Mouse (Mus musculus) spleen, postnatal 10 days (tissue): ENCODE results near the gene Entpd2.

ENCODE experiments used
- DNase-seq, 2 experiments: peaks; one replicate each; pipeline ENCODE4 v3.0.0; 2021 to 2022; ENCODE audit warnings: low spot score in 2 of 2

Entpd2 gene

DNA sequence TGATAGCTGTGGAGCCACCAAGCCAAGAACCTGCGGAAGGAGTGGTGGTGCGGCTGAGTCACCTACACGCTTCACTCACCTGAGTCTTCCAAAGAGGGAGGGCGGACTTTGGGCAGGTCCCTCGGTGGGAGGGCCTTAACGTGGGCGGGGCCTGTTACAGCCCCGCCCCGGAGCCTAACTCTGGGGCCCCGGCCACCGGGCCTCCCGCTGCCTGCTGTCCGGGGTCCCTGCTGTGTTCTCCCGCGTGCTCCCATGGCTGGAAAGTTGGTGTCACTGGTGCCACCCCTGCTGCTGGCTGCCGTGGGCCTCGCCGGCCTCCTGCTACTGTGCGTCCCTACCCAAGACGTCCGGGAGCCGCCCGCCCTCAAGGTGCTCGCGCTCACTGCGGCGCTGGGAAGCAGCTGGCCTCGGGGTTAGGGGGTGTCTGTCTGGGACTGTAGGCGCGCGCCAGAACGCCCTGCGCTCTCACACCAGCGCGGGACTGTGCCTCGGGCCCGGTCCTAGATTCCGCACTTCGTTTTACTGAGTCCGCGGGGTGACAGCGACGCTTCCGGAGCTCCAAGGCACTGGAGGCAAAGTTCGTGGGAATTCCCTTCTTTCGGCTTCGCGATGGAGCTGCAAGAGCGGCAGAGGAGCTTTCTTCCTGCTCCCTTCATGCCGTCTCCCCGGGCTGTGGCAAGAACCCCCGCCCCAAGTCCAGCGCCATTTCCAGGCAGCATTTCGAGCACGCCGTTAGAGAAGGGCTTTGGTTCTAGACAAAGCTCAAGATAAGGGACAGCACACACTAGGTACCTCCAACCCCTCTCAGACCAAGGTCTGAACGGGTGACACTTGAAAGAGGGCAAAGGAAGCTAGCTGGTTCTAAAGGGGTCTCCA is at the start of gene Entpd2:
Entpd2 (plus strand) TSS at position 154 of the 876 bp plus-strand sequence.
- DNase-seq = peak in 1 of 2 experiments; percentile 27

DNA sequence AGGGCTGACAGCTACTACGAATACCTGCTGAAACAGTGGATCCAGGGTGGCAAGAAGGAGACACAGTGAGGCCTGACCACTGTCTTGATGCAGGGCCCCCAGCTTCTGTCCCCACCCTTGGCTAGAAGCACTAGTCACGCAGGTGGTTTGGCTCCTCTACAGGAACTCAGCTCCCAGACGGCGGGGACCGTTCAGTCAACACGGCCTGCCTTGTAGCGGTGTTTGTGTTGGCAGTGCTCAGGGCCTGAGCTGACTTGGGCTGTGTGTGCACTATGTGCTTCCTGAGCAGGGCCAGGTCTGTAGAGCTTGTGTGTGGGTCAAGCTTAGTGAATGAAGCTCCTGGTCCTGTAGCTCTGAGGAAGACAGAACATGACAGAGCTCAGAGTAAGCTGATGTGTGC is 47.5 kb upstream of the Entpd2 start:
- DNase-seq = no peak

DNA sequence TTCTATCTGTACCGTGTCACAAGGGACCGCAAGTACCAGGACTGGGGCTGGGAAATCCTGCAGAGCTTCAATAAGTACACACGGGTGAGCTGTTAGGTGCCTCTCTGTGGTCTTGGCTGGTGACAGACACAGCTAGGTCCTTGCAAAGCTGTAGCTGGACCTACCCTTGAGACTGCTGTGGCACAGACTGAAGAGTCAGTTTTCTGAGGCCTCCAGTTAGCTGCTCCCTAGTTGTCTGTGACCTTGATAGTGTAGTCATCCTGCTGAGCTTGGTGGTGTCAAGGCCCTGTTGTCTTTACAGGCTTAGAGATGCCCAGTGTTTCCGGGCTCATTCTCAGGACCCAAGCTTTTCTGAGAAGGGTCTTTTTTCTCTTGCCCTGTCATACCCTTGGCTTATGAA is 46.2 kb upstream of the Entpd2 start:
- no peak for DNase-seq

DNA sequence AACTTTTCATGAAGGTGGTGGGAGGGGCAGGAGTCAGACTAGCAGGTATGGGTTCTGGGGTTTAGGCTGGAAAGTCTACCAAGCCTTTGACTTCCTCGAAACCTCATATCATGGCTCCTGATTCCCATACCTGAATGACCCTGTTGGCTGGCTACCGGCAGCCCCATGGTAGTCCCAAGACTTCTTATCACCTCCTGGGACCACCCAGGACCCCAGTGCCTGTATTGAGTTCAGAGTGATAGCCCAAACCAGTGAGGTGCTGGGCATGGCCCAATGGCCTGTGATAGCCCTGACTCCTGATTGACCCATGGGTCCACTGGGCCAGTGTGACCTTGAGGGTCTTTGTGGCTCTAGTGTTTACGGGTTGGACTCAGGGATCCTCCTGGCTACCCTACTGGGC is 45.0 kb upstream of the Entpd2 start:
- no peak for DNase-seq

DNA sequence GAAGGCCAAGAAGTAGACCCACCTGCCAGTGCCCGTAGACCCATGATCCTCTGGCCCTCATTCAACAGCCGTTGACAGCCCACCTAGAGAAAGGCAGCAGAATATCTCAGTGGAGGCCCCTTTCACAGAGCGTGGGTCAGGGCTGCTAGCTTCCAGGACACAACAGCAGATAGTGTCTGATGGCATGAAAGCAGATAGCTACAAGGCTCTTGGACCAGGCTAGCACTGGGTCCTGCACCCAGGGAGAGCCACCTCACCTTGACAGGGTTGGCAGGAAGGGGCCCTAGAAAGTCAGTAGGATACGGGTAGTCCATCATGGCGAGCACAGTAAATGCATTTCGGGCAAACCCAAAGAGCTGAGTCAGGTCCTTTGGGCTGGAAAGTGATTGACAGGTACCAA is 41.5 kb upstream of the Entpd2 start:
- no peak for DNase-seq

DNA sequence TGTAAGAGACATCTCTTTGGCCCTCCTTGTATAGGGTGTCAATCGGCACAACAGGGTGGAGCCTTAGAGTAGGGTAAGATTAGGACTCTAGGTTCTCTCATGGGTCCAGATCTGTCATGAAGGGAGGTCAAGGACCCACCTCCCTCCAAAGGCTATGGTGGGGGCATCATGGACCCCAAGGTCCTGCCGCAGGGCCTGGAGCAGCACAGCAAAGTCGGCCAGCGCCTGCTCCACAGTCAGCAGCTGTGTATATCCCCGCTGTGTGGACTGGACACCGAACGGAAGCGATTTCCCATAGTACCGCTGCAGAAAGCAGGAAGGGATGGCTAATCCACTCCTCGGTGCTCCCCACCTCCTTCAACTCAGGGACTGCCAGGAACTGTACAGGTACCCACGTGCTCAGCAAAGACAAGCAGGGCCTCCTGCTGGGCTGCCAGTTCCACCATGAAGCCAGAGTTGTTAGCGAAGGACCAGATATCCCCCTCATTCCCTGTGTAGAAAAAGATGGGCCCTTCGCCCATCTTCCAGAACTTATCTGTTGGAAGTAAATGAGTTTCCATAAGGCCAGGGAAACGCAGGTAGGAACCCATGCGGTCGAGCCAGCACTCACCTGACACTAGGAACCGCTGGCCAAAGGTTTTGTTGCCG is 40.1 kb upstream of the Entpd2 start:
- no peak for DNase-seq

DNA sequence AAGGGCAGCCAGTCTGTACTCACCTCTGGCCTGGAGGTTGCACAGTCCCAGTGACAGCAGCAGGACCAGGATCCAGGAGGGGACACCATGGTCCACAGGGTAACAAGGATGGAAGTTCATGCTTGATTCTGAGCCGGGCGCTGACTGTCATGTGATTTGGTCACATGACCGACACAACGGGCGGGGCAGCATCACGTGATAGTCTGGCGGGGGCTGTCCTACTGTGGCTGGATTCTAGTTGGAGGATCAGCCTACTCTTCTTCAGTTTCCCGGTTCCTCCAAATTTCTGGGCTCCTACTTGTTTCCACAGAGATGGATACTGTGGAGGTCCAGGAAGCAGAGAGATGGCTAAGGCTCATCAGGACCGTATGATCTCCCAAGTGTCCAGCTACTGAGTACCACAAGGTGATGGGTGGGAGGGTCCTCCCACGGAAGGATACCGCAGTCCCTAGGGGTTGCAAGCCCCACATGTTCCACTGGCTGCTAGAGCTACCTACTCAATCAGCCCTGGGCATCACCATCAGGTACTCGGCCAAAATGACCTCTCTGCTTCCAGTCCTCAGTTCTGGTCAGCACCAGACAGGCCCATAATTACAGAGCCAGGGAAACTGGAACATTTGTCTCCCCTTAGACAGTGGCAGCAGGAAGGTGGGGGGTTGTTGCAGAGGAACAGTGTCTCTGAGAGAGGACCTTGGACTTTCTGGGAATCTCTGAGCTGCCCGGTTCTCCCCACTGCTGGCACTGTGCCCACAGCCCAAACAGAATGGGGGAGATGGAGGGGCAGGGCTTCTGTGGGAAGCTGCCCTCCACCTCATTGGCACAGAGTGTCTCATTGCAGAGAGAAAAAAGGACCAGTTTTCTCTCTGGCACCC is 39.2 kb upstream of the Entpd2 start, which contains the start of gene Dpp7:
Dpp7 (minus strand) TSS at position 152 of the 872 bp plus-strand sequence.
- DNase-seq = peak; percentile 64 to 89

DNA sequence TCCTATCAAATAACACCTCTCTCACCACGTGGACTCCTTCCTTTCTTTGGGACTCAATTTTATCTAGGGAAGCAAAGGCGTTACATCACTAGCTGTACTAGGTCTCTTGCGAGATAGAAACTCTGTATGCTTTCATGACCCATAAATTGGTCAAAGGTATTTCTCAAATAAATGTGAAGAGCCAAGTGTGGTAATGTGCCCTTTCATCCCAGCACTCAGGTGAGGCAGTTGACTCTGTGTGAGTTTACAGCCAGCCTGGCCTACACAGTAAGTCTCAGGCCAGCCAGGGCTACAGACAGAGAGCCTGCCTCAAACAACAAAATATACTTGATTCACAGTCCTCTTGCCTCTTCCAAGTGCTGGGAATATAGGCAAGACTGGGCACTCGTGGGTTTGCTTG is 35.8 kb upstream of the Entpd2 start:
- DNase-seq = no peak

DNA sequence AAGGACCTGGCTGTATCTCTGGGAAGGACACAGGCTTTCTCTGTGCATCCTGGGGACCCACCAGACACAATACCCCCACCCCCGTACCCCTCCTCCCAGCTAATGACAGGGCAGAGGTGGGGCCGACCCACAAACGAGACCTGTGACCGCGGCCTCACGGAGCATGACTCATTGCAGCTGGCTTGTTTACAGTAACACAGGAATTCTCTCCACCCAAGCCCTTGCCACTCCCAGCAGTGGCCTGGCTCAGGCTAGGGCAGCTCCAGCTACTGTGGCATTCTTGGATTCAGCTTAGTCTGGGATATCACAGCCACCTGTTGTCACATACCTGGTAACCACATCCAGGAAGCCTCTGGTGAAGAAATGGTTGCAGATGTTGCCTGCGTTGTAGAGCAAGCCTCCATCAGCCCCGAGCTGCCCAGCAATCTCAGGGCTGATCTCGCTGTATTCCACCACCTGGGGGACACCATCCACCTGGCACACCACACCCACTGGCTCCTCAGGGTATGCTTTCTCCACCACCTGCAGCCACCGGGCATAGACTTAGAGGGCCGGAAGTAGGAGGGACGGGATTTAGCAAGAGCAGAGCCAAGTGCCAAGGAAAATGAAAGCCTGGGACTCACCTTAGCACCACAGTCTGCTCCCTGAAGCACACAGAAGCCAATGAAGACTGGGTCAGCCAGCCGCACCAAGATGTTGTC is 32.0 kb upstream of the Entpd2 start:
- DNase-seq = no peak

DNA sequence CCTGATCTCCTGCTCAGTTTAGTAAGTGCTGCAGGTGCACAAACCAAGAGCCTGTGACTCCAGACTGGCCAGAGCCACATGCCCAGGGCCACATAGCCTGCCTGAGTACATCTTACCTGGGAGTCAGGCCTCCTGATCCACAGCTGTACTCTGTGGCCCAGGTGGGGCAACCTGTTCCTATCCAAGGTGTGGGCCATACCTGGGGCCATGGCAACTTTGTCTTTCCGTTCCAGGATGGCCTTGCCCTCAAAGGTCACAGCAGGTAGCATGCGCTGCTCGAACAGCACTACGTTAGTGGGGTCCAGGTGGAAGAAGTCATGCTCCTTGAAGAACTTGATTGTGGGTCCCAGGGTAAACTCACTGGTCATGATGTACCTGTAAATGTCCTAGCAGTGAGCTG is 31.4 kb upstream of the Entpd2 start:
- no peak for DNase-seq

DNA sequence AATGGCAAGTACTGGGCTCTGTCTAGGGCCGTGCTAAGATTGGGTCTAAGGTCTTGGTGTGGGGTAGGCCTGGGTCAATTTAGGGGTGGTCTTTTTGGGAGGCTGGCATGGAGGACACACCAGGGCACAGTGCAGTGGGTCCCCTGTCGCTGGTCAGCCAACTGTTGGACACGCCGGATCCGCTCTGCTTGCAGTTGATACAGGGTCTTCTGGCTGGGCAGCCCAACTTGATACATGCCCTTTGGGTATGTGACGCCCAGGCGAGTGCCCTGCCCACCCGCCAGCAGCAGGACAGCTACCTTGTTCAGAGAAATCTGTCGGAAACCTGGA is 30.9 kb upstream of the Entpd2 start:
- DNase-seq = no peak

DNA sequence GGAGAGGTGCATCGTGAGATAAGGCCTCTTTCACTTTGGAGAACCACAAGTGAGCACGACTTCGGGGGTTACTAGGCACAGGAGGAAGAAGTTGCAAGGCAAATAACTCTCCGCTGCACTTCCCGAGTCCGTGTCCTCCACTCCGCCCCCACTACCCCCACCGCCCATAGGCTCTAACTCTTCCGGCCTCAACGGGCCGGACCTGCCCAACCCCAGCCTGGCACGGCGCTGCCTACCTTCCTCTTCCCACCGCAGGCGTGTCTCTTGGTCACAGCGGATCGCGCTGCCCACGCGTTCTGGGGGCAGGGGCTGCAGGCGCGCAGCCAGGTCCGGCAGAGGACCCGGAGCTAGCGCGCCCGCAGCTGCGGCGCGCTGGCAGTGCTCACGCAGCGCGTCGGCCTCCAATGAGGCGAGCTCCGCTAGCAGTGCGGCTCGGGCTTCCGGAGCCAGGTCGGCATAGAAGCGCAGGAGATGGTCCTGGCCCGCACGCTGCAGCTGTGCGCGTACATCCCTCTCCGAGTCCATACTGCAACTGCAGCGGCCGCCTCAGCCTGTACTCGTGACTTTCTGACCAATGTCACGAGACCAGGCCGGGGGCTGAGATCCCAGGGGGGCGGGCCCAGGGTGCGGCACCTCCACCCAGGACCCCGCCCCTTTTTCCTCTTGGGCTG is 30.4 kb upstream of the Entpd2 start, which contains the start of gene Uap1l1:
Uap1l1 (minus strand) TSS at position 592 of the 671 bp plus-strand sequence.
- peak in 1 of 2 experiments; percentile 69 for DNase-seq

DNA sequence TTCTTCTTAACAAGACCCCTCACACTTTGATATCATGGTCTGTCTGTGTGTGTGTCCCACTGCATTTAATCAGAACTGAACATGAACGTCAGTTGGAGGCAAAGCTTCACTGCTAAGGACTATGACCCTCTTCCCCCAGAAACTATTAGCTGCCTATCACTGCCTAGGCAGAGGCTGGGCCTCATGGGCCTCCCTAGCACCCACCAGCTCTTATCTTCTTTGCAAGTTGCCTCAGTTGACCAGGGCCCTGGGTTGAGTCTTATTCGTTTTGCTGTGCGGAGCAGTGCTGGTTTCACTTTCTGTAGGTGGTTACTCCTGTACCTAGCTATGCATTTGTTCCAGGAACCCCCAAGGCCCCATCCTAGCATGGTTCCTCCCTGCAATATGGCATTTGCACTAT is 25.7 kb upstream of the Entpd2 start:
- no peak for DNase-seq

DNA sequence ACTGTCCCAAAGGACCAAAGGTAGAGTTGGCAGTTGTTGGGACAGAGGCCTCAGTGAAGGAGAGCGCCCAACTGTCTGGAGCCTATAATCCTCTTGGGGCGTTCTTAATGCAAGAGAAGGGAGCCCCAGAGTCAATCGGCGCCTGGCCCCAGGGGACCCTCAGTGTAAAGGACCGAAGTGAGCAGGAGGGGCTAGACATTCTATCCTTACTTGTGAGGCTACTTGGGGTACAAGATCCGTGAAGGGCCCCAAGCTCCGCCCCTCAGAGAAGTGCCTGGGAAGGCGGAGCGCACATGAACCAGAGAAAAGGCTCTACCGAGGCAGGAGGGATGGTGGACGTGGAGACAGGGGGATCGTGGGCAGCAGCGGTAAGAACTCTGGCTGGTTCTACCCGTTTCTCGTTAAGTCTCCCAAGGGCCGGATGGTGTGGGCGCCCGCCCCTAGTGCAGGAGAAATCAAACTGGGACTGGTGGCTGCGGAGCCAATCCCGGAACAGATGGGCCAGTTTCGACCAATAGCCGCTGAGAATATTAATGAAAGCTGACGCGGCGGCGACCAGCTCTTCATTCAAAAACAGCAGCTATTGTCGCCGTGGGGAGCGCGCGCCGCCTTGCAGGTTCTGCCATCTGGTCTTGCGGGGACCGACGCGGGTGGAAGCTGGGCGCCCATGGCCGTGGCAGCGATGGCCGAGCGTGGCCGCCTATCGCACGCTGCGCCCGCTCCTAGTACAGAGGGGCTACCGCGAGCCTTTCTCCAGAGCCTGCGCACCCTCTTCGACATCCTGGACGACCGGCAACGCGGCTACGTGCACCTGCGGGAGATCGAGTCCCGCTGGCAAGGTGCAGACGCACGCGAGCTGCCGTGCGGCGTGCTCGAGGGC is 23.7 kb upstream of the Entpd2 start, which contains the start of gene Sapcd2:
Sapcd2 (plus strand) TSS at position 558 of the 880 bp plus-strand sequence.
- peak; percentile 78 to 88 for DNase-seq

DNA sequence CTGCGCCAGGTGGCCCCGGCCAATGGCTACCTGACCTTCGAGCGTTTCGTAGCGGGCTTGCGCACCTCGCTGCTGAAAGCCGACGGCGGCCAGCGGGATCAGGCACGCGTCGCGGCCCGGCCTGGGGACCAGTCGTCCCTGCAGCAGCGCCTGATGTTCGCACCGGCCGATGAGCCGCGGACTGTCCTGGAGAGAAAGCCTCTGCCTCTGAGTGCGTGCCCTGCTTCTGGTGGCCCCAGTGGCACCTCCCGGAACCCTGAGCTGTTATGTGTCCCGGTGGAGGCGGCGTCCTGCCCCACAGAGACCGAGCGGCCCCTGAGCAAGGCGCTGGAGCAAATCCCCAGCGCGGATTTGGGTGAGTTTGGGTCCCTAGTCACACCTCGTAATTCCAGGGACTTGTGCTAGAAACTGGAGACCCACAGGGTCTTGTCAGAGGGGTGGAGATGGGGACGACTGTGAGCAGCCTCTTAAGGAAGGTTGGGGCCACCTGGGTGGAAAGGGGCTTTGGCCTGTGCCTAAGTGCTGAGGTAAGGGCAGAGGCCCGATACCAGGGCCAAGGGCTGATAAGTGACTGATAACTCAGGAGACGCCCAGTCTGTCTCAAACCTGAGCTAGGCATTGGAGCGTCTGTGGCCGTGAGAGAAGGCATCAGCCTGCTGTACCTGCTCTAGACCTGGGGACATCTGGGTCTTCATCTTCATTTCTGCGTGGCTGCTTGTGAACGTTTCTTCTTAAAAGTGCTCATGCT is 22.9 kb upstream of the Entpd2 start:
- DNase-seq = peak; percentile 42 to 57

DNA sequence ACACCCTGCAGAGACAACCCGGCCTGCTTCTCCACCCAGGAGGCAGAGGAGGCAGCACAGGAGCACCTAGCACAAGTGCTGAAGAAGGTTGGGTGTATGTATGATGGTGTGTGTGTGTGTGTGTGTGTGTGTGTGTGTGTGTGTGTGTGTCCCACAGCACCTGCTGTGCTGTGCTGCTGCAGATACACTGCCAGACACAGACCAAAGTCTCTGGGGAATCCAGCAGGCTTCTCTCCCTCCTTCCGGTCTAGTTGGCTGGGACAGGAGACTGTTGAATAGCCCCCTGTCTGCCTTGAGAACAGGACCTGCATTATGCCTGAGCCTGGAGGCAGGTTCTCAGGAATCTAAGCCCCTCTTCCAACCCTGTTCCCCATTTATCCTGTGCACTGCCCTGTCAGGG is 22.2 kb upstream of the Entpd2 start:
- DNase-seq = peak in 1 of 2 experiments; percentile 42

DNA sequence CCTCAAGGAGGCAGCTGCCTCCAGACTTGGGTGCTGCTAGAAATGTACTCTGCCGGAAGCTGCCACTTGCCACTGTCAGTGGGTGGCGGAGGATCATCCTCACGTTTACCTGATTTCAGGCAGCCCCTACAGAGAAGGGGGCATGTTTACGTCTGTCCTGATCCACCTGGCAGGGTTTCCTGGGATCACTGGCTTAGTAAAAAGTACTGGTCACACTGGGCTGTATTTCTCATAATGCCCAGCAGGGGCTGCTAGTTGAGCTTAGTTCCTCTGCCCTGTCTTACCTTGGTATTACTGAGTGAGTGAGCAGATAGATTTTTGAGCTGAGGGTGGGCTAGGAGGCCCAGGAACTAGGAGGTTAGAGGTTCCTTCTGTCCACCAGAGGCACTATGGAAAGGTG is 19.1 kb upstream of the Entpd2 start:
- DNase-seq = peak in 1 of 2 experiments; percentile 67

DNA sequence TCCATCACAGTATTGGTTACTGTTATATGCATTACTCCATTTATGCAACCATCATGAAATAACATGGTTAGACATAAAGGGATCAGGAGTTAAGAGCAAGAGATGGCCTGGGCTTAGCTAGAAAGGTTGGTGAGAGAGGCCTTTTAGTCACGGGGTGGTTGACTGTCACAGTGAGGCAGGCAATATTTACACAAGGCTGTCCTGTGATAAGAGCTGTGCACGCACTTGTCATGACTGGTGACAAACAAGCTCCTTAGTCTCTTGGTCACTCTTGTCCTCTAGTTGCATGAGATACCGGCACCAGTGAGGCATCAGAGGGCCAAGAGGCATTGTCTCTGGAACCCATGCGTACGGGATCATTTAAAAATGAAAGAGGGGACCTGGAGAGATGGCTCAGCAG is 11.2 kb upstream of the Entpd2 start:
- no peak for DNase-seq

DNA sequence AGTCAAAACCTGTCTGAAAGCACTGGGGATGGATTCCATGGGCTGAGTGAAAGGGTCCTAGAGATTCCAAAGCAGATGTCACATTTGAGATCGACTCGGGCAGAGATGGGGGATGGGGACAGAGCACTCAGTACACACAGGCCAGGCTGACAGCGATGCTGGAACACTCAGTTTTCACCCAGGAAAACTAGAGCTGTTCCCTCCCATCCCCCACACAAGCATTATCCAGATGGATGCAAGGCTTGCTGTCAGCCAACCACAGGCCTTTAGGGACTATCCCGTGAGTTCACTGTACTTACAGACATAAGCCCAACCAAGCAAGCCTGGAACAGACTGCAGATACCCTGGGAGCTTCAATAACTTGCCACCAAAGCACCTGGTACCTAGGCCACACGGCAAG is 4.4 kb upstream of the Entpd2 start:
- DNase-seq = no peak
